Mouse (Mus musculus) neutrophil, adult 5-6 weeks (primary cell): ENCODE data around the gene Auts2. TPM values are rescaled to one million over a fixed set of nuclear protein-coding genes. Genes with fewer than 3 reads are reported as not detected.

Experiments used
- ATAC-seq: fragments of 151-379, 151-347 bp; 2 replicates; pipeline ENCODE4 v1.8.0; 2017; ENCODE audit warnings: mild to moderate bottlenecking, moderate TSS enrichment; ENCODE audit not compliant: insufficient number of reproducible peaks, poor library complexity, low FRiP score, severe bottlenecking; ENCODE audit errors: extremely low read depth
- total RNA-seq: library from RNA; stranded (forward); fragments of 200-1000 nt; gene quantifications from 2 replicates; pipeline ENCODE4 v1.2.3, GENCODE M21; 2017

Gene Auts2
- total RNA-seq, 1 experiment from 2014 or later, result 0.93 TPM

DNA sequence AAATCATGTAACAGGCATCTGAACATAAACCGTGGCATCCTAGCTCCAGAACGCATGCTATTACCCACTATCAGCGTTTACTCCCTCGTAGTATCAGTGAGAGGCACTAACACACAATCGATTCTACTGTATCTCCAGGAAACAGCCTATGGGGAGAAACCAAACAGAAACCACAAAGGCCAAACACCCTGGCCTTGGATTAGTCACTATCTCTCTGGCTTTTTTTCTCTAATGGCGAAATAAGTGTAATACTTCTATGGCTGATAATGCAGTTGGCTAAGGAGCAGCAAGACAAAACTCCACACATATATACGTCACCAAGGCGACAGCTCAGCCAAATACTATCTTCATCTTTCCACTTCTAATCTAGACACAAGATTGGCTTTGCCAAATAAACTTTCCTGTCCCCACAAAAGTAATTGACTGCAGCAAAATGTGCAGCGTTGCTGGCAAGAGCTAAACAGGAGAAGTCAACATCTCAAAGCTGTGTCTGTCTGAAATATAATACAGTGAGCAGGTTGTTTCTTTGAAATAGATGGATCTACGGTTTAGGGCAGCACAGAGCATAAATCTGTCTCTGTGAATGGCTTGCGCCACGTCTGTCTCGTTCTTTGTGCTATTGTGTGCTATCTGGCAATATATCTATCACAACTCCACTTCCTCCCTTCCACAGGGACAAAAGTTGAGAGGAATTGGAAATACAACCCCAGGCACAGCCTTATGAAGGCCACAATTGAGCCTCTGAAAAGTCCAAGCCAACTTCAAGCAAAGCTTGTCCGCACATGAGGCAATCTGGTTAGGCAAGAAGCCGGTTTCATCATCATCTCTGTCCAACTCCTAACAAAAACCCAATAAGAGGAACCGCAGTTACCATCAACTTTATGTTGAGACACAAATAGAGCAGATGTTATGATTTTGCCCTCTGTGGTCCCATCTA lies 76.4 kb downstream of the Auts2 start:
- ATAC-seq, result peak; percentile 55; the same call in 1 of the 2 replicates

DNA sequence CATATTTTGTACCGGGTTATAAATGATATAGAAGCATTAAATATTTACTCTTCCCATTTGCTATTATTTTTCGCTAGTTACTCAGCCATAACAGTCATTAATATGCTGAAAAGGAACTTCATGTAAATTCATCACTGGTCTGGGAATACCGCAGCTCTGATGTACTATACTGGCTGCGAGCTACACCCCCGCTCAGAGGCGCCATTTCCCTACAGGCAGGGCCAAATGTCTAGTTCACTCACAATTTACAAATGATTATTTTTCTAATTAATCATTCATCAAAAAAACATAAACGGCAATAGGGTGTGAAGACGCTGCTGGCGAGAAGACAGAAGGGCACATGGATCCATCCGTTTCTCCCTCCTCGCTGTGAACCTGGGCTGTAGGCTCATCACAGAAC lies 80.6 kb downstream of the Auts2 start:
- no peak for ATAC-seq

DNA sequence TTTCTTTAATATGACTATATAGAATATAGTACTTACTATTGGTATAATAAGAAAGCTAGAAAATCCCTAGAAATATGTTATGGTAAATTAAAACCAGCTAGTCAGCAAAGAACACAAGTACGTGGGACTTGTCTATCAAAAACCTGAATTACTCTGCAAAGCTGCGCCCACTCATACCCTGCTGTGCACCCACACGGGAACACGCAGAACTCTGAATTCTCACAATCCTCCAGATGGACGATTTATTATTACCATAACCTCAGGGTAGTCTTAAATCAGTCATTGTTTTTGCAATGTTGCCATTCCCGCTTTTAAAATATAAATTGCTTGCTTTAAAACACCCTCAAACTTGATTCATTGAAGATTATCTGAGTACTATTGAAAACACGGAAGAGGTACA lies 84.6 kb downstream of the Auts2 start:
- no peak for ATAC-seq

DNA sequence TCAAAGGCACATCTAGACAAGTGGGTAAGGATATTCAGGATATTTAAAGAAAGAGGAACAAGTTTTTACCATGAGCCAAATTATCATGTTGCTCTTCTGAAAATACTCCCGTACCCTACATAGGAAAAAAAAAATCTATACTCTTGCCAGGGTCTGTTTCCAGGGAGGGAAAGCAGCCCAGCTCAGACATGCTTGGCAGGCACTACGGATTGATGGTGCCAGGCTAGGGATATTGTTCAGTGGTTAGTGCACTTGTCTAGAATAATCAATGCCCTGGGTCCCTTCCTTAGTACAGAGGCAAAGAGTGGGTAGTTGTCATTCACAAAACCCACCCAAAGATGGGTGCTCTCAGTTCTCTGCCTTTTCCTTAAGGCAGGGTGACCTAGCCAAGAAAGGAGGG lies 90.8 kb downstream of the Auts2 start:
- ATAC-seq, result no peak

DNA sequence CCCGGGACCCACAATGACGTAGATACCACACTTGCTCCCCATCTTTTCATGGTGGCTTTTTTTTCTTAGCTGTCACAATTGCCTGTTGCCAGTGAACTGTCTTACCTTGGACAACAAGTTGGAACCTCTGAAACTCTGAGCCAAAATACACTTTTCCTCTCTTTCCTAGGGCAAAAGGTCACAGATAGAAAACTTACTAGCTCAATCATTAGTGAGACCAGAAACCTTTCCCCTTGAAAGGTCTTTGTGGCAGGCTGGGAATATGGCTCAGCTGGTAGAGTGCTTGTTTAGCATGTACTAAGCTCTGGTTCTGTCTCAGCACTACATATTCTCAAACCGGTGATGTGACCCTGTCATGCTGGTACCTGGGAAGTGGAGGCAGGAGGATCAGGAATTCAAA lies 93.1 kb downstream of the Auts2 start:
- no peak for ATAC-seq

DNA sequence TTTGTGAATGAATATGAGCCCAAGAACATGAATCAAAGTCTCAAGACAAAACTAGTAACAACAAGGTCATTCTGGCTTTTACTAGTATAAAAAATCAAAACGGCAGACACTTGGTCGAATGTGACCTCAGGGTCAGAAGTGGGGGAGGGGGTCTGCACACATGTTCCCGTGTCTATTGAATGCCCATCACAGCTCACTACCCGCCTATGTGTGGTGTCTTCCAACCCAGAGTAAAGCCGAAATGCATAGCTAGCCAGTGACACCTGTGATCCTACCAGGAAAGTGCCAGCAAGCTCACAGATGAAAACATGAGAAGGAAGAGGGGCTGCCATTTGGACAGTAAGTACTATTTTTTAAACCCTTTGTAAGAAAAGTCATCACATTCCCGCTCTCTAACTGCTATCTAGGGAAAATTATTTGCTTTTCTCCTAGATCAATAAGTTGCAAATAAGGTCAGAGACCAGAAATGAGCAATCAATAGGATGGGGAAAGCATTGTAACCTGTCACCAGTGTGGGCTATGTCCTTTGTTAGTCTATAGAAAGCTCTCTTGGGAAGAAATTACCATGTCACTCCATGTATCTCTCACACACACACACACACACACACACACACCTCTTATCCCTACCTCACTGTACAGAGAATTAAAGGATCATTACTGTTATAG lies 94.6 kb downstream of the Auts2 start:
- ATAC-seq, result no peak

DNA sequence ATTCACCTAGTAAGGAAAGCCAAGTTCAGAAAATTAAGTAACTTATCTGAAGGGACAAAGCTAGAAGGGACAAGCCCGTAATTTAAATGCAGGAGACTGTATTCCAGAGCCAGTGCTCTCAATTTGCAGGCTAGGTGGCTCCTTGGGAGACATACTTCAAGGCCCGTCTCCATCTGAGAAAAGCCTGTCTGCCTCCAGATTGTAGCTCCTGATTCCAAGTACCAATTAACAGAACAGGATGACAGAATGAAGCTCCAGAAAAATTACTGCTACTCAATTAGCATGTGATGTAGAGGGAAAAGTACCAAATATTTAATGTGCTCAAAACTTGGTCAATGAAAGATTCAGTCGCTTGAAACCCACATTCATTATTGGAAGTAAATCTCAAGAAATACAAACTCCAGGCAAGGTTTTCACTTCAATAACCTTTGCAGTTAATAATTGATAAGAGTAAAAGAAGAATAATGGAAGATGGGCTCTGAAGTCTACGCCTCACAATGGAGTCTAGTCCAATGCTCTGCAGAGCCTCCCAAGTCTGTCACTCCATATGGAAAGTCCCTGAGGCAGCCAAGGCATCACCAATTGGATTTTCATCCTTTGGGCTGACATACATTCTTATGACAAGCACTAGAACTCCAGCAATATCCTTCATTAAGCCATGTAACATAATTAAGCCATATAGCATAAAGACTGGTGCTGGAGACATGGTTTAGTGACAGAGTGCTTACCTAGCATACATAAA lies 97.8 kb downstream of the Auts2 start:
- ATAC-seq, result no peak

DNA sequence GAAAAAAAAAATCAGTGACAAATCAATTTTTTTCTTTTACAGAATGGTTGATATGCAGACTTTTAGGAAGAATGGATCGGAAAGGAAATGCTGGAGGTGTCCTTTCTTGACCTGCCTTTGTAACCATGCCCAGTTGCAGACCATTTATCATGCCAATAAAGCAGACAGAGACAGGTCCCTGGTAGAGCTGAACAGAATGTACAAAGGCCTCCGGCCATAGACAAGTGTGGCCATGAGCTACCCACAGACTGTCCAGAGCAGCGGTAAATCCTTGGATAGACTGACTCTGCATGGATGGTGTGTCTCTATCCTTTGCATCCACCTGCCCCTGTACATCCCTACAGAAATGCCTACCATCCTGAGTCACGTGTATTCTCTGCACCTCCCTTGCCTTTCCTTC lies 100.2 kb downstream of the Auts2 start:
- ATAC-seq, result no peak

DNA sequence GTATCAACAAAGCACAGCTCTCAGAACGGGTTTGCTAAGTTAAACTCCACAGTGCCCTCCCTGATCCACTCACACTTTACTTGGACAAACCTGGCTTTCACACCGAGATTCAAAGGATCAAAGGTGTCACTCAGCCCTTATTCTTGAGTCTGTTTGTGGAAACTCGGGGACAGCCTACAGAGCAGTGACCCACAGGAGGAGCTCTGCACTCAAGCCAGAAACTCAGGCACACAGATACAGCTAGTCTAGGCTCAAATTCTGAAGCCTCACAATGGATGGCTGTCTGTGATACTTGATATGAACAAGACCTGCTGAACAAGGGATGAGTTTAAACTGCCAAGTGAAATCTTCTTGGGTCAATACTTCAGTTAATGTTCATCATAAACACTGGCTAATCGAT lies 104.7 kb downstream of the Auts2 start:
- ATAC-seq, result no peak

DNA sequence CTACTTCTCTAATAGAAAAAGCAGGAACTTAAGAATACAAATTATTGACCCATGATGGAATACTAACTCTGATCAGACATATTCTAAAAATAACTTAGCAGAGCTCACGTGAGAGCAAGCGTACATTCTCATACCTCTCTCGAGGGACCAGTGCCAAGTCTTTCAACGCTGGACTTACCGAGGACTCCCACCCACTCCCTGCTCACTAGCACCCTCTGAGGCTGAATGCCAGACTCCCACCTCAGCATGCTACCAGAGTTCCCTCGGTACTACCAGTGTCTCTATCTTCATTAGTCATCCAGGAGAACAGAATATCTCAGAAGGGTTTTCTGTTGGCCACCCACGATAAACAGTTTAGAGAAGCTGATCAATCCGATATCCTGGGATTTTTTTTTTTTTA lies 105.2 kb downstream of the Auts2 start:
- no peak for ATAC-seq

DNA sequence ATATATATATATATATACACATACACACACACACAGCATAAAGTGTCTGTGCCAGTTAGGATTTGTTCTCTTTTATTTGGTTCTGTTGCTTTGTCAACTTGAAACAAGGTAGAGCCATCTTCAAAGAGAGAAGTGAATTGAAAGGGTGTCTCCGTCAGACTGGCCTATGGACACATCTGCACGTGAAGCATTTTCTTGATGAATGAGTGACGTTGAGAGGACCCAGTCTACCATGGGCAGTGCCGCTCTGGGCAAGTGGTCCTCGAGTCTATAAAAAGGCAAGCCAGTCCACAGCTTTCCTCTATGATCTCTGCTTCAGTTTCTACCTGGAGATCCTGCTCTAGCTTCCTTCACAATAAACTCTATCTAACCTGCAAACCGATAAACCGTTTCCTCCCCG lies 105.7 kb downstream of the Auts2 start:
- no peak for ATAC-seq

DNA sequence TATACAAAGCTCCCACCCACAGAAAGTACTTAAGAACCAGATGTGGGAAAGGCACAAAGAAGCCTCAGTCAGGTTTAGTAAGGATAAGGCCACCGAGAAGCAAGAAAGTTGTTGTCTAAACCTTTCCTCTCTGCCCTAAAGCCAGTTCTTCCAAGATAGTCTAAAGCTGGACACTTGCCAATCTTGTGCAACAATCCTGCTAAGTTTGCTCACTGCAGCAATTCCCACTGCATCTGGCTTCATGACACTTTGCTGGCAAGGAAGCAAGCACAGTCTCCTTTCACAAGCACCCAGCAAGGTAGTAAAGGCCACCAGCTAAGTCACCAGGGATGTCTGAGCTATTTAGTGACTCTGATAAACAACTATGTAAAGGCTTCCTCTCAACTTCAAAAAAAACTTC lies 106.2 kb downstream of the Auts2 start:
- ATAC-seq, result no peak

DNA sequence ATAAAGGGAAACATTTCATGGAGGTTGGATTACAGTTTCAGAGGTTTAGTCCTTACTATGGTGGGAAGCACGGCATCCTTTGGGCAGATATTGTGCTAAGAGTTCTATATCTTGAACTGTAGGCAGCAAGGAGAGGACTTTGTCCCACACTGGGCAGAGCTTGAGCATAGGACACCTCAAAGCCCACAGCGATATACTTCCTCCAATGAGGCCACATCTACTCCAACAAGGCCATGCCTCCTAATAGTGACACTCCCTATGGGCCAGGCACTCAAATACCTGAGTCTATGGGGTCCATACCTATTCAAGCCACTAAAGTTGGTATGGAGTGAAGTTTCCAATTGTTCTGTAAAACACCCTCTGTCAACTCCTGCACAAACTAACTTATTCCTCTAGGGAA lies 106.7 kb downstream of the Auts2 start:
- no peak for ATAC-seq

DNA sequence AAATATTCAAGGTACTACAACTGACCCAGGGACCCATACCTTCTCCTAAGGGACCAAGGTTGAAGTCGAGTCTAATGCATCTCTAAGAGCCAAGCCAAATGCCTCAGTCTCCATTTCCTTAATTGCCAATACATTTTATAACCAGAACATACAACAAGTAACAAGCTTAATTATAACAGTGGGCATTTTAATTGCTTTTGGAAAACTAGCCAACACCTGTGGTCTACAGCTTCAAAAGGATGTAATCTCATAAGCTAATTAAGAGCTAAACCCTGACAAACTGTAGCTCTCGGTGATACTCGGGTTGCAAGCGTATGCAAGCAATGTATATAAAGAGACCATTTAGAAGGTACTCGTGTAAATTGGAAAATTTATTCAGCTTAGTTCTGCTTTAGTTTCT lies 107.7 kb downstream of the Auts2 start:
- no peak for ATAC-seq

DNA sequence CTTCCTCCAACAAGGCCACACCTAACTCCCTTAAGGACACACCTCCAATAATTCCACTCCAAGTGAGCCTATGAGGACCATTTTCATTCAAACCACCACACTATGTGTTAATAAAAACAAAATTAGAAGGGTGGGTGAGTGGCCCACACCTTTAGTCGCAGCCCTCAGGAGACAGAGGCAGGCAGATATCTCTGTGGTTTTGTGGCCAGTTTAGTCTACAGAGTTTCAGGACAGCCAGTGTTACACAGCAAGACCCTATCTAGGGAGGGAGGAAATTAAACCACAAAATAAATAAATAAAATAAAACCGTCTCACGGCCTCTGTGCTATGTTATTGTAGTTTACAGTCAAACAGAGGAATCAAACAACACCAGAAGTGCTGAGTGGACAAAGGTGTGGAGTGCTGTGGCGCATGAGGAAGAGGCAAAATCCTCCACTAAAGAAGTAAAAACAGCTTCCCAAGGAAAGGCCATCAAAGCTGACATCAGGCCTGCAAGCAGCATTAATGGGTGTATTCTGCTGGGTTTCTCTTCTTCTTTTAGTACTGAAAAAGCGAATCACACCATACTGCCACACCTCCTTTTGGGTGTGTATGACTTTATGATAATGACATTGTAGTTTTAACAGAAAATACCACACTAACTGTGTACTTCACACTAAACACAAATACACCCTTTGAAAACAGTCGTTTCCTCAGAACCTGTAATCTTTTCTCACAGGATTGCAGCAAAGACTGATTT lies 109.6 kb downstream of the Auts2 start:
- ATAC-seq, result no peak

DNA sequence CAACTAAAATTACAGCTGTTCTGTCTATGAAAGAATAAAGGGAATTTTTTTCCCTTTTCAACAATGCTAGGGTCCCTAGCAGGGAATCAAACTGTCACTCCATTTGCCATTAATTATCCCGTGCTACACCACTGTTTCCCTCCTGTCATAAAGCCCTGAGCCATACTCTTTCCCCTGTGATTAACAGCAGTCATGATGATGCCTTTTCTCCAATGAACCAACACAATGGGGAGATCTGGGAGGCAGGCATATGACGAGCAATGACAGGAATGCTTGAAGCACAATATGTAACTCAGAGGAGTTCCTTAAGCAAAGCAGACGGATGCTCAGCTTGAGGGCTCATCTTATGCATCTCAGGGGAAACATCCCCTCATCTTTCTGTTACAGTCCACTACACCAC lies 113.8 kb downstream of the Auts2 start:
- no peak for ATAC-seq

DNA sequence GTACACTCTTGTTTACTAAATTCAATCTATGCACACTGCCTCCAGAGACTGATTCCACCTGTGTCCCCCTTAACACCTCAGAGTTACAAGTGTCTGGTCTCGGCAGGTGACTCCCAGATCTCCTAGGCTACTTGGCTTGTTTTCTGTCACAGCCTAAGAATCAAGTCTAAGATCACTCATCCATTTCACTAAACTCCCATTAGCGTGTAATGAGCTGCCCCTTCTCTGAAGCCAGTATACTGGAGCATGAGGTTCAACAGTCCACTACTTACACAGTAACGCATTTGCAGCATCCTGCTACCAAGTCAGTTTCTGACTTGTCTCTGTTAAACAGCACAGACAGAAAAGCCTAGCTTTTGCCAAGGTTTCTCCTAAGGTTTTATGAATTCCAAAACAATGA lies 116.8 kb downstream of the Auts2 start:
- no peak for ATAC-seq

DNA sequence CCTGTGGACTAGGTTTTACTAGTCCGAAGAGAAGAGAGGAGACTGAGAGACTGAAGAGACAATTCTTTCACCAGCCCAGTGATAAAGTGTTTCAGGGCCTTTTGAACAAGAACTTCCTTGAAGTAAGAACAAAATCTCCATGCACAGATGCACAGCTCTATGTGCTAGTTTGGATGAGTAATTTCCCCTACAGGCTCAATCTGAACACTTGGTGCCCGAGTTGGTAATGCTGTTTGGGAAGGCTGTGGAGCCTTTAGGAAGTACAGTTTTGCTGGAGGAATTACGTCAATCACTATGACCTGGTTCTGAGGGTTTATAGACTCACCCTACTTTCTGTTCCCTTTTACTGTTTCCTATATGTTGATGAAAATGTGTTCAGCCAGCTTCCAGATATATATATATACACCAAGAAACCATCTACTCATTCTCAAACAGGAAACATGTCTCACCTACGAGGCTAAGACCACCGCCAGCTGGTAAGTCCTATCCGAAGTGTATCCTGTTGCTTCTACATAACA lies 117.3 kb downstream of the Auts2 start:
- no peak for ATAC-seq

DNA sequence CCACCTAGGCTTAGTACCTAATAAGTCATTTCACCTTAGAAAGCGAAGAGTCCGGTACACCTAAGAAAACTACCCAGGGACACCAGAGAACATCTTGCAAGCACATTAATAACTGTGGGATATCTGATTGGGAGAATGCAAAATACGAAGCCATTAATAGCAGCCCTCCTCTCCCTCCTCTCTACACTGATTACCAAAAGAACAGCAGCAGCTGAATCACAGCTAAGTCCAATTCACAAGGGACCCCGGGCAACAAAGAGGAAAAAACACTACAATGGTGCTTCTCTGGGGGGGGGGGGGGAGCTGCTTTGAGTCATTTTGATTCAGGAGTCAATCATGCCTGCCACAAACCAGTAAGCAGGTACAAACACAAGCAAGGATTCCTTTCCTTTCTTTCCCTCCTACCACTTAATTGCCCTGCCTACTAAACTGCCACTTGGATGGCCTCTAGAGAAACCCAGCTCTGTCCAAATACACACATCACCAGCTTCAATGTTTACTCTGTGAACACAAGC lies 132.7 kb downstream of the Auts2 start:
- ATAC-seq, result no peak
